Mouse (Mus musculus): ENCODE measurements at regions not wholly inside any gene's neighbourhood (a gene's known extent, or its start where the extent isn't known, plus 50 kb on each side); places are given as distances from the start of the nearest gene placed in this dataset.

GRCm38 (mm10) chr1:128672306-128672705, 80.2 kb upstream of the Cxcr4 start:
- DNase-seq (ENCODE audit: low spot score) = no peak

DNA sequence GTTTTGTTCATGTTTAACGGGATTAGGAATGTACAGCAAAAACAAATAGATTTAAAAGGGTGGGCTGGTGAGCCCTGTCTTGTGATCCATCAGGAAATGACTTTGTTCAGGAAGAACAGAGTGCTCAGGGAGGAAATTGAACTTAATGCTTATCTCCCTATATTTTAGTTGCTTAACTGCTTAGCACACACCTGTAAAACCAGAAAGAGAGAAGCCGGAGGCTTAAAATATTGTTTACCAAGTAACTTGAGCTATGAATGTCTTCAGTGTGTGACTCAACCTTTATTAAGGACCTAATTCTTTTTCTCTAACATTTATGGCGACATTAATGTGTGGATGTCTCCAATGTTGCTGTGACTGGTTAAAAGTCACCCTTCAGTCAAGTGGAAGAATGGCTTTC, 79.4 kb upstream of the Cxcr4 start:
- DNase-seq (ENCODE audit: low spot score) = no peak

- no peak for DNase-seq (ENCODE audit: low spot score)
These were observed 78.9 kb upstream of the Cxcr4 start for GRCm38 (mm10) chr1:128671016-128671415.

DNA sequence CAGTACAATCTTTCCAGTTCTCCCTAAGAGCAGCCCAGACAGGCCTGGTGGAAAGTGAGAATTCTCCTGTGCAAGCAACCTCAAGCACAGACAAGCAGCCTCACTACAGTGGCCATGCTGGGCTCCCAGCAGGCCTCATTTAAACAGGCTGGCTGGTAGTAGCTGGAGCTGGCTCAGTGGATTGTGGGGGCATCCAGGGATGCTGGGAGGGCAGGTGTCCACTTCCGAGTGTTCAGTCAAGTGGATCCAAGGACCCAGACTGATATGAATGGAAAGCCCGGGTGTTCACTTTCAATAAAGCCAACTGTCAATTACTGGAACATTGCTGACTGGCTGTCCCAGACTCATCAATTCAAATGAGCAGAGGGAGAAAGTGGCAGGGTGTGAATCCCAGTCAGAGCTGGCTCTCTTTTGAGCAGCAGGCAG, 77.2 kb upstream of the Cxcr4 start:
- no peak for DNase-seq (ENCODE audit: low spot score)

- no peak for DNase-seq (ENCODE audit: low spot score)
These were observed 76.6 kb upstream of the Cxcr4 start for GRCm38 (mm10) chr1:128668718-128669117.

DNA sequence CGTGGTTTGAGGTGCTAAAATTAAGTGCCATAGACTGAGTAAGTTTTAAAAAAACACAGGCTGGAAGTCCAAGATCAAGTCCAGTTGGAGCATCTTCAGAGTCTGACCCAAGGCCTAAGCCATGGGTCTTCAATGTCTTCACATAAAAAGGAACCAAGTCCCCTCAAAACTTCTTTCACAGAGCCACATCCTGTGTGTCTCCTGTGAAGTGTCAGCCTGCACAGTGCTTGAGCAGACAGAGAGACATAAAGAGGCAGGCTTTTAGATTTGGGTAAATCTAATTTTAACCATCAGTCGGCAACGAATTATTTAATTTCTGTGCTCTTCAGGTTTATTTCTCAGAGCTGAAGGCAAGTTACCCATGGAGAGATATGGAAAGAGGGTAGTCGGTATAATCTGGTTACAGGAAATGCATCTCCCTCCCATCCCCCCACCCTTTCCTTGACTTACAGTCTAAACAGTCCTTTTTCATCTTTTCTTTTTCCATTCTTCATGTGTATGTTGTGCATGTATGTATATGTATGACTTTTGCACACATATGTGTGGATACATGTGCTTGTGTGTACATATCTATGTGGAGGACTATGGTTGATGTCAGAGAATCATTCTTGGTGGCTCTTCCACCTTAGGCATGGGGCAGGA, 75.1 kb upstream of the Cxcr4 start:
- no peak for DNase-seq (ENCODE audit: low spot score)

GRCm38 (mm10) chr1:128663207-128663606, 71.1 kb upstream of the Cxcr4 start:
- no peak for DNase-seq (ENCODE audit: low spot score)

DNA sequence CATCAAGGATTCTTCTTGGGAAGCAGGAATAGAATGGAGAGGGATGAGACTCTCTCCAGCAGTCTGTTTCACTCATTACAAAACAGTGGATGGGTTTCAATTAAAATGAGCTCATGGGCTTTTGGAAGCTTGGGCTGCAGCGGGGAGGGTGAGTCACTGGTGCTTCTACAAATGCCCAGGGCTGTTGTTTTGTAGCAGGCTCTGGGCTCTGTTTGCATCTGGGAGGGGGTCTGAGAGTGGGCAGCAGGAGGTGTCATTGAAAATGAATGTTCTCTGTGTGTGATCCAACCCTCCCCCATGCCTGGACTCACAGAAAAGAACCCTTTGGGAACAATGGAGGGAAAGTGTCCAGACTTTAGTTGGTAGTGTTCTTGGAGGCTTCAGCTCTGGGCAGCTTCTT, 67.8 kb upstream of the Cxcr4 start:
- DNase-seq (ENCODE audit: low spot score) = no peak

- DNase-seq (ENCODE audit: low spot score) = no peak
These were observed 66.7 kb upstream of the Cxcr4 start for GRCm38 (mm10) chr1:128658802-128659201.

DNA sequence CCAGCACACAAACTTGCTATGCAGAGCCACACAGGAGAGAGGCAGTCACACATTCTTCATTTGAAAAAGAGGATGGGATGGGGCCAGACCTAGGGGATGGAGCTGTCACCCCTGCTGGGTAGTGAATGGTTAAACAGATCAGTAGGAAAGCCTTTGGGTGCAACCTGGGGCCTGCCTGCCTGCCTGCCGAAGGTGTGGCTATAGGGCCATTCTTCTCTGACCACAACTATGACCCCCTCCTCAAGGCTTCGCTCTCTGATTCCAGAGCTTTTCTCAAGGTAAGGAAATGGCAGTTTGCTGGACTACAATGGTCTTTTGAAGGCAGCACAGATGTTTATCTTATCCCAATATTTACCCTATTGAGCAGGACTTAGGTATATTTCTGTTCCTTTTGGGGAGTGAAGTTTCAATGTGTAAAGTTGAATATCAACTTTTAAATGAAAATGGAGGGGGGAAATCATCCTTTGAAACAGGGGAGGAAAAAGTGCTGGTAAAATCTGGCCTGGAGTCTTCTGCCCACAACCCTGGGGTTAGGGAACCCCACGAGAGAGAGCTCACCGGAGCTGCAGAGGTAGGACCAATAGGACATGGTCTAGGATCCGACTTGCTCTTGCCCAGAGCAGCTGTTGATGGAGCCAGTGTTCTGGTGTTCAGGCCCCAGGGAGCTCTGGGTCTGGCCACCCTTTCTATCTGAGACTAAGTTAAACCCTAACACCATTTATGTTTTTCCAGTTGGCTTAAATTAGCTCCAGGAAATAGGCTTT, 62.2 kb upstream of the Cxcr4 start:
- DNase-seq (ENCODE audit: low spot score) = no peak

DNA sequence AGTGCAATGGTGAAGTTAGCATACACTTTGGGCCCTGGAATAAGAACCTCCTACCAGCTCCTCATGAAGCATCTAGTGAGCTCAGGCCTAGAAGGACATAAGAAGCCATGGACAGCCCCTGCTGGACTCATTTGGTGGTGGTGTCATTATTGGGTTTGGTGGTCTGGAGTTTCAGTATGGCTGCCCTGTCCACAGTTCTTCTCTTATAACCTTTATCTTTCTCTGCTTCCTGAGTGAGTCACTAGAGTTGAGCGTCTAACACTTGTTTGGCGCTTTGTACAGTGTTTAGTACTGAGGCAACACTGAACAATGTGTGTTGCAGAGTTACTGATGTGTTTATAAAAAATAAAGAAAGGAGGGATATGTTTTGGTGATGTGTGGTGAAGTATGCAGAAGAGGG, 58.5 kb upstream of the Cxcr4 start:
- DNase-seq (ENCODE audit: low spot score) = no peak

GRCm38 (mm10) chr1:128649490-128650178, 57.5 kb upstream of the Cxcr4 start:
- peak; percentile 43 for DNase-seq (ENCODE audit: low spot score)

GRCm38 (mm10) chr1:128643316-128643776, 51.3 kb upstream of the Cxcr4 start:
- DNase-seq (ENCODE audit: low spot score) = peak; percentile 67

- no peak for DNase-seq (ENCODE audit: low spot score)
These were observed 50.1 kb upstream of the Cxcr4 start for GRCm38 (mm10) chr1:128642212-128642611.

Data from embryo, embryonic 10 days (tissue).